Mouse (Mus musculus) lung, embryonic 14.5 days (tissue): ENCODE data around the gene Popdc2. TPM values are rescaled to one million over a fixed set of nuclear protein-coding genes. Genes with fewer than 3 reads are reported as not detected.

Experiments used
- ATAC-seq: fragments of 200-750 bp; cut with Nextera tagmentation; 2 replicates; pipeline ENCODE4 v1.8.0; 2017; ENCODE audit warnings: mild to moderate bottlenecking, moderate TSS enrichment, moderate library complexity; ENCODE audit not compliant: insufficient read depth
- DNase-seq: peaks from one replicate; pipeline ENCODE4 v3.0.0-alpha.2; 2015
- H3K27ac ChIP-seq: fragments of 300-500 bp; sonication (generic); 2 replicates; pipeline ENCODE4 v1.5.1; 2014; ENCODE audit warnings: low read depth, mild to moderate bottlenecking, moderate library complexity
- H3K27me3 ChIP-seq: fragments of 300-500 bp; sonication (generic); 2 replicates; pipeline ENCODE4 v1.6.1; 2014; ENCODE audit warnings: low read length, control low read depth; ENCODE audit not compliant: insufficient read depth
- H3K36me3 ChIP-seq: fragments of 300-500 bp; sonication (generic); 2 replicates; pipeline ENCODE4 v1.6.1; 2014; ENCODE audit warnings: control low read depth; ENCODE audit not compliant: insufficient read depth
- H3K4me1 ChIP-seq: fragments of 300-500 bp; sonication (generic); 2 replicates; pipeline ENCODE4 v1.6.1; 2014; ENCODE audit warnings: antibody characterized with exemption, control low read depth; ENCODE audit not compliant: insufficient read depth
- H3K4me2 ChIP-seq: fragments of 300-500 bp; sonication (generic); 2 replicates; pipeline ENCODE4 v1.6.1; 2014; ENCODE audit warnings: mild to moderate bottlenecking
- H3K4me3 ChIP-seq: fragments of 300-500 bp; sonication (generic); 2 replicates; pipeline ENCODE4 v1.5.1; 2014; ENCODE audit warnings: low read depth, low read length
- H3K9ac ChIP-seq: fragments of 300-500 bp; sonication (generic); 2 replicates; pipeline ENCODE4 v1.6.1; 2014
- H3K9me3 ChIP-seq: fragments of 300-500 bp; sonication (generic); 2 replicates; pipeline ENCODE4 v1.6.1; 2016; ENCODE audit warnings: low read depth, low read length, control low read depth
- CTCF ChIP-seq: IDR thresholded peaks from 2 replicates; pipeline ENCODE4 v1.5.1; 2016; ENCODE audit warnings: antibody characterized with exemption, low read depth
- WGBS: fragments of 180-500 bp; shearing (Covaris S2); extraction: QIAGEN DNeasy Blood & Tissue Kit; methylation state at CpG from one replicate; pipeline ENCODE4 v1.1.7; 2014; 5-methylcytosine and 5-hydroxymethylcytosine counted together
- polyA plus RNA-seq: library from polyadenylated mRNA; unstranded; fragments of >200 nt; fragmentation: Nextera tagmentation; extraction: Ambion mirVana; gene quantifications from 2 replicates; pipeline ENCODE4 v1.2.1, GENCODE M21; 2014

Popdc2 gene
- polyA plus RNA-seq, 1 experiment from 2014 or later, result 1.0 TPM

DNA sequence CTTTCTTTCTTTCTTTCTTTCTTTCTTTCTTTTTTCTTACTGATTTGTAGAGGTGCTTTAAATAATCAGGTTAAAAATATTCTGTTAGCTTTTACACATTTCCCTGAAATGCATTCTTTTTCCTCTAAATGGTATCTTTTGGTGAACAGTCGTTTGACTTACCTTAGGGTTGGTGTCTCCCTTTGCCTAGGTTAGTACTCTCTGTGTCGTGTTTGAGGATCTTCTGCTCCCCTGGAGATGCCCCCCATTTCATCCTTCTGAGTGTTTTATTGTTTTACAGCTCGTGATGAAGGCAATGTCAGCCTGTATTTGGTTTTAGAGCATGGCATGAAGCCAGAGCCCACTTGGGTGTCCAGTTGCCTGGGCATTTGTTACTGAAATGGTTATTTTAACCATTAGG, 17.5 kb downstream of the Popdc2 start:
- ATAC-seq (no peak), DNase-seq (no peak)
- Histone ChIP-seq H3K27me3 (no peaks in the 10 kb centered on the region), H3K36me3 (no peaks in the 10 kb centered on the region), H3K4me1 (no peaks in the 10 kb centered on the region), H3K4me3 (no peak overlapping the region), H3K9me3 (no peaks in the 10 kb centered on the region), H3K9ac (no peak overlapping the region), H3K4me2 (no peak overlapping the region), H3K27ac (no peak overlapping the region)
- TF ChIP-seq CTCF, result no peak
- 41% methylated on average over 3 of the region's 3 CpGs for WGBS

DNA sequence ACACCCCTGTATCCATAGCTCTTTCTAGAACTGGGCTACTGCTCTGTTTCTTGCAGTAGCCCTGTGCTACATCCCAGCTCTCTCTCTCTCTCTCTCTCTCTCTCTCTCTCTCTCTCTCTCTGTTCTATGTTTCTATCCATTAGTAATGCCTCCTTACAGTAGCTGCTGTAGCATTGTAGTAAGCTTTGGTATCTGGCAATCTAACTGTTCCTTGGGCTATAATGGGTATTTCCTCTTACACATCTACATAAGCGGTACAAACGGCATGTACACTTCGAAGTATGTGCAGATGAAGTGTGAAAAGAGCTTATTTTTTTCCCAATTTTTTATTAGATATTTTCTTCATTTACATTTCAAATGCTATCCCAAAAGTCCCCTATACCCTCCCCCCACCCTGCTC, 17.9 kb downstream of the Popdc2 start:
- no peaks in the 10 kb centered on the region for H3K27me3 ChIP-seq
- no peak for TF ChIP-seq CTCF
- no peak overlapping the region for H3K27ac ChIP-seq
- H3K9me3 ChIP-seq, result no peaks in the 10 kb centered on the region
- WGBS, result 86% methylated on average over 3 of the region's 3 CpGs
- ATAC-seq, result no peak
- no peak overlapping the region for H3K4me3 ChIP-seq
- H3K4me1 ChIP-seq, result no peaks in the 10 kb centered on the region
- no peak overlapping the region for H3K4me2 ChIP-seq
- no peaks in the 10 kb centered on the region for H3K36me3 ChIP-seq
- H3K9ac ChIP-seq, result no peak overlapping the region
- DNase-seq, result no peak

DNA sequence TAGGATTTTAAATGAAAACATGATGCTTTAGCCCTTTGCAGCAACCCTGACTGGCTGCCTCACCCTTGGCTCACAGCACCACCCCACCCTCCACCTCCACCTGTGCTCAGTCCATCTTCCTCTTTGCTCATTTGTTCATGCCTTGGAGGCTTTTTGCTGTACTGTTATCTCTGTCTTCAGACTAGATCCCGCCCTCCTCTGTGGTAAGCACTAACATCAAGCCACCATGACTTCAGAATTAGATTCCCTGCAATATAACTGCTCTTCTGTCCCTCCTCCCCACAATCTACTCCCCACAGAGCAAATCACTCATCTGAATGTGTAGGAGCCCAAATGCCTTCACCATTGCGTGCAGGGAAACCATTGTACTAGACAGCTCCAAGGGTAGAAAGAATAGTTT, 21.7 kb downstream of the Popdc2 start:
- H3K27ac ChIP-seq, result no peak overlapping the region
- H3K27me3 ChIP-seq, result no peaks in the 10 kb centered on the region
- no peak overlapping the region for H3K4me3 ChIP-seq
- ATAC-seq (no peak), DNase-seq (no peak)
- no peaks in the 10 kb centered on the region for H3K36me3 ChIP-seq
- 90% methylated on average over 2 of the region's 2 CpGs for WGBS
- H3K4me1 ChIP-seq, result no peaks in the 10 kb centered on the region
- H3K4me2 ChIP-seq, result no peak overlapping the region
- no peaks in the 10 kb centered on the region for H3K9me3 ChIP-seq
- no peak for TF ChIP-seq CTCF
- H3K9ac ChIP-seq, result no peak overlapping the region

DNA sequence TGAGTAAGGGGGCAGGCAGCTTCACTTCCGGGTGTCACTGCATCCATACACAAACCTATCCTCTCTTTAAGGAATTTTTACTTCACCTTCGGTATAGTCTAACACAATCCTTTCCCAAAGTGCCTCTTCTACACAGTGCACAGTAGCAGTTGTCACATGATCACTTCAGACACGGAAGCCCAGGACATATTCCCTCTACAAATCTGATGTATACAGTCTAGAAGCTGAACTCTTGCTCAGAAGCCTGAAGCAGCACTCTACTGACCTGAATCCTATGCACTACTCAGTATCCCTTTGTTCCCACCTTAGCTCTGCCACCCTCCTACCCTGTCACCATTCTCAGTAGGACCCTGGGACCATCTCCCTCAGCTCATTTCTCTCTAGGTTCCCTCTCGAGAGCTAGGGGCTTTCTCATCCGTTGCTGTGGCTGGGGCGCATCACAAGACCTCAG, 23.2 kb downstream of the Popdc2 start:
- DNase-seq, result no peak
- Histone ChIP-seq H3K27me3 (no peaks in the 10 kb centered on the region), H3K9ac (no peak overlapping the region), H3K4me2 (no peak overlapping the region), H3K4me1 (no peaks in the 10 kb centered on the region), H3K9me3 (no peaks in the 10 kb centered on the region), H3K27ac (no peak overlapping the region), H3K4me3 (no peak overlapping the region), H3K36me3 (no peaks in the 10 kb centered on the region)
- no peak for ATAC-seq
- 78% methylated on average over 6 of the region's 6 CpGs for WGBS
- TF ChIP-seq CTCF, result no peak

DNA sequence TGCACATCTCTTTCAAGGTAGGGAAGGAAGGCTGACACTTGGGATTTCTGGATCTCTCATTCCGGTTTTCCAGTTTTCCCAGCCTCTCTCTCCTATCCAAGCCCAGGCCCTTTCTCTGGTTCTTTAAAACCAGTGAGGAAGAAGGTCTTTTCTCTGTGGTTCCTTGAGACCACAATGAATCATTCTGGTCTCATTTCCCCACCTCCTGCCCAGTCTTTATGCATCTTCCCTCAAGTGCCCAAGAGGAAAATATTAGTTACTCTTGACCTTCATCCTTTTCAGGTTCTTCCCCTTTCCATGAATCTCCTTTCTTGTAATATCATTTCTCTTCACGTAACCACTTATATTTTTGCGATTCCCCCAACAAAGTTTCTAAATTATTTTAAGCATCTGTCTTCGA, 23.7 kb downstream of the Popdc2 start:
- Histone ChIP-seq H3K9me3 (no peaks in the 10 kb centered on the region), H3K36me3 (no peaks in the 10 kb centered on the region), H3K4me3 (no peak overlapping the region), H3K27ac (no peak overlapping the region), H3K9ac (no peak overlapping the region), H3K4me2 (no peak overlapping the region), H3K27me3 (no peaks in the 10 kb centered on the region), H3K4me1 (no peaks in the 10 kb centered on the region)
- no peak for ATAC-seq
- no peak for DNase-seq
- WGBS, result 91% methylated on average over 4 of the region's 4 CpGs
- TF ChIP-seq CTCF, result no peak

DNA sequence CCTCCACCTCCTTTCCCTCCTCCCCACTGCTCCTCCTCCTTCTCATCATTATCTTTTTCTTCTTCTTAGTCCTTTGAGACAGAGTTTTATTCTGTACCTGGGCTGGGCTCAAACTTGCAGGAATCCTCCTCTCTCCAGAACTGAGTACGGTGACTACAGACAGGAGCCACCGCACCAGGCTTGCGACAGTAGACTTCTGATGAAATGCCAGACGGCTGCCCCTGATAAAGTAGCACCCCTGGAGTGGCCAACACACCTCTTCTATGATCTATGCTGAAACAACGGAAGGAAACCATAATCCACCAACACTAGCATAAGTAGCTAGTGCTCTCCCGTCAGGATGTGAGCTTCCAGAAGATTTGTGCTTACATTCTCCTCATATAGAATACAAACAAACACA, 25.4 kb downstream of the Popdc2 start:
- Histone ChIP-seq H3K4me2 (no peak overlapping the region), H3K27me3 (no peaks in the 10 kb centered on the region), H3K4me1 (no peaks in the 10 kb centered on the region), H3K36me3 (no peaks in the 10 kb centered on the region), H3K4me3 (no peak overlapping the region), H3K9me3 (no peaks in the 10 kb centered on the region), H3K9ac (no peak overlapping the region), H3K27ac (no peak overlapping the region)
- DNase-seq (no peak), ATAC-seq (no peak)
- WGBS, result 70% methylated on average over 6 of the region's 6 CpGs
- no peak for TF ChIP-seq CTCF

DNA sequence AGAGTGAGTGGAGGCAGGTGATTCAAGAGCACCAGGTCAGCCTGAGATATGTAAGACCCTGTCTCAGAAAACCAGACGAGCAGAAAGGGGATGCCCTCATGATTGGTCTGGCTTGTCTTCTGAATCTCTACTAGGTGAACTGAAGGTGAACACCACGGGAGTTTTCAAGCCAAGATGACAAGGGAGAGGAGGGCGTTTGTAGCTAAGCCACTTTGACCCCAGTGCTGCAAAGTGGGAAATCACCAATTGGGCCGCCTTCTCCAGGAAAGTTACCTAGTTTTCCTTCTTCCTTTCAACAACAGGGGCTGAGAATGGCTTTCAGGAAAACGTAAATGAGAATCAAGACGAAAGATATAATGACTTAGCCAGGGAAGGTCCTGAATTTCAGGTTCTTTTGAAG, 26.7 kb downstream of the Popdc2 start:
- DNase-seq, result no peak
- no peaks in the 10 kb centered on the region for H3K36me3 ChIP-seq
- H3K27ac ChIP-seq, result no peak overlapping the region
- WGBS, result 70% methylated on average over 6 of the region's 6 CpGs
- no peak for ATAC-seq
- no peak overlapping the region for H3K9ac ChIP-seq
- H3K4me1 ChIP-seq, result no peaks in the 10 kb centered on the region
- H3K9me3 ChIP-seq, result no peaks in the 10 kb centered on the region
- no peaks in the 10 kb centered on the region for H3K27me3 ChIP-seq
- H3K4me2 ChIP-seq, result no peak overlapping the region
- no peak for TF ChIP-seq CTCF
- H3K4me3 ChIP-seq, result no peak overlapping the region

DNA sequence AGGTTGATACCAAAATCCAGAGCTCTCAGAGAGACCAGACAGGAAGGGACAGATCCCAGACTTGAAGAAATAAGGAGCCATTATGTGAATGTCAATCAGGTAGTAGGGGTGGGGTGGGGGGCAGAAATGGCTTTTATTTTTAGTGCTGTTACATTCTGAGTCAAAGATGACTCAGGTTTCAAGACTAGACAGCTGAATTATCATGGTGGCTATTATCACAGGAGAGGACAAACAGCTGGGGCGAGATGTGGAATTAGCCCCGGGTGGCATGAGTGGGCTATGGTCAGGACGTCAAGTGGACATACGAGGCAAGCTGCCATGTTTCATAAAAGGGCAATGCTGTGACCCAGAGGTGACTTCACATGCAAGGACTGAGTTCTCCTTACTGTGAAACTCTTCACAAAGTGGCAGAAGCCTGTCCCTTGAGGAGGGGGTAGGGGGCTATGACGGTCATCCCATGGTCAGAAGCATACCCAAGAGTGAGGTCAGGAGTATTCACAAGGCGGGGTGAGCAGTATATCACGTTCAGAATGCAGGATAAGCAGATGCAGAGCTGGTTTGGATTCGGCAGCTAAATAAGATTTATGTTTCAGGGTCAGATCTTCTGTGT, 27.4 kb downstream of the Popdc2 start:
- Histone ChIP-seq H3K27me3 (no peaks in the 10 kb centered on the region), H3K27ac (no peak overlapping the region), H3K9me3 (no peaks in the 10 kb centered on the region), H3K36me3 (no peaks in the 10 kb centered on the region), H3K4me1 (no peaks in the 10 kb centered on the region), H3K9ac (no peak overlapping the region), H3K4me2 (no peak overlapping the region), H3K4me3 (no peak overlapping the region)
- ATAC-seq (no peak), DNase-seq (no peak)
- no peak for TF ChIP-seq CTCF
- 67% methylated on average over 8 of the region's 8 CpGs for WGBS
